Mouse (Mus musculus): ENCODE measurements around the gene Chp1. TPM values are rescaled to one million over a fixed set of nuclear protein-coding genes. Genes with fewer than 3 reads are reported as not detected.
"Not testable (repeated sequence)": the region's sequence is repeated elsewhere in the genome, so short reads cannot be mapped to it uniquely, and the experiment has no call there.

Chp1 gene
- total RNA-seq, 2 experiments from 2014 or later = 183 to 190 TPM

DNA sequence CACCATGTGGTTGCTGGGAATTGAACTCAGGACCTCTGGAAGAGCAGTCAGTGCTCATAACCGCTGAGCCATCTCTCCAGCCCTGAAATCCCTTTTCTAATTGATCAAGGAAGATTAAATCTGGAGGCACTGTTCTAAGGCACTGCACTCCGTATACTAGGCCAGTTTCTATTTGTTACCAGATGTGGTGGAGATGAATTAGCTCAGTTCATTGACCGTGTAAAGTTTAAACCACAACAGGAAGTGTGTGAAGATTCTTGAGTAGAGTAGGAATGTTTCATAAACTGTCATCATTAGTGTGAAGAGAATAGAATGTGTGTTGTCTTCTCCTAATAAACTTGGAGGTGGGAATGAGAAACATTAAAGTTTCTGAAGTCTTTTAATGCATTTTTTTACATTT lies 14.3 kb downstream of the Chp1 start:
- DNase-seq (ENCODE audit: low spot score in 2 of 2) = no peak

DNA sequence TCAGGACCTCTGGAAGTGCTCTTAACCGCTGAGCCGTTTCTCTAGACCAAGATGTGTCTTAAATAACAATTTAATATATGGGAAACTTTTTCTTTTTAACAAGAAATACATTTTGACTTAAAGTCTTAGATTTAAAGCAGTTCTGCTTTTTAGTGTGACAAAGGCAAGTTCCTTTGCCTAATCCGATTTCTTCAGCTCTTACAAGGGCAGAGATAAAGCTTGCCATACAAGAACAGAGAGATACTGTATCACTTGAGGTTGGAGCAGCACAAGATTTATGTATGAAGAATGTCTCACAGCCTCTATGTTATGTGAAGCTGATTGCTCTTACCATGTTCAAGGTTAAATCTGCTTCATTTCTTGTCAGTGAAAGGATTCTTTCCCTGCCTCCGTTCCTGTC lies 17.8 kb downstream of the Chp1 start:
- DNase-seq (ENCODE audit: low spot score in 2 of 2) = no peak

GRCm38 (mm10) chr2:119566182-119566855 lies 18.8 kb downstream of the Chp1 start:
- DNase-seq (ENCODE audit: low spot score in 2 of 2) = no peak

- DNase-seq (ENCODE audit: low spot score in 2 of 2) = no peak
These were observed 25.0 kb downstream of the Chp1 start for GRCm38 (mm10) chr2:119572471-119572870.

GRCm38 (mm10) chr2:119581571-119581970 lies 34.1 kb downstream of the Chp1 start:
- DNase-seq (ENCODE audit: low spot score in 2 of 2) = no peak

DNA sequence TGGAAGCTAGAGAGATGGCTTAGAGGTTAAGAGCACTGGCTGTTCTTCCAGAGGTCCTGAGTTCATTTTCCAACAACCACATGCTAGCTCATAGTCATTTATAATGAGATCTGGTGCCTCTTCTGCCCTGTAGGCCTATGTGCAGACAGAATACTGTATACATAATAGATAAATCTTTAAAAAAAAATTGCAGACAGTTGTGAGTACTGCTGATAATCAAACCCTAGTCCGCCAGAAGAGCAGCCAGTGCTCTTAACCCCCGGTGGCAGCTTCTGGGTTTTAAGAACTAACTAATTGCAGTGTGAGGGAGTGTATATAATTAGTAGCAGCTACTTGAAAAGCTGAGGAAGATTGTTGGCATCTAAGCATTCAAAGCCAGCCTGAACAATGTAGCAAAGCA lies 35.9 kb downstream of the Chp1 start:
- no peak for DNase-seq (ENCODE audit: low spot score in 2 of 2)

GRCm38 (mm10) chr2:119584282-119584681 lies 36.8 kb downstream of the Chp1 start:
- no peak for DNase-seq (ENCODE audit: low spot score in 2 of 2)

GRCm38 (mm10) chr2:119587383-119587782 lies 39.9 kb downstream of the Chp1 start:
- peak in 1 of 2 experiments; percentile 39 for DNase-seq (ENCODE audit: low spot score in 2 of 2)

GRCm38 (mm10) chr2:119591247-119591646 lies 43.8 kb downstream of the Chp1 start:
- no peak for DNase-seq (ENCODE audit: low spot score in 2 of 2)

DNA sequence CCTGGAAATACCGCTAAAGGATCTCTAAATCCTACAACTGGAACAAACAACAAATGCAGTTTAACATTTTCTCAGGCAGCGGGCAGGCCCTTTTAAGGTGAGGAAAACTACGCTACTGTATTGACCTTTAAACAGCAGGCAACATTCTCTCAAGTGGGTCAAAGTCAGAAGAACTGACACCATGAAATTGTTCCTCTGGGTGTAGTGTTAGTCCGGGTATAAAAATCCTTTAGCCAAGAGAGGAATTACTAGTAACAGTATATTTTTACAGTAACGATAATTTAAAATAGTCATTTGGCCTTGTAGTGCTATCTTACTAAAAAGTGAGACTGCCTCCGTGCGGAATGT lies 46.2 kb downstream of the Chp1 start:
- no peak for DNase-seq (ENCODE audit: low spot score in 2 of 2)

DNA sequence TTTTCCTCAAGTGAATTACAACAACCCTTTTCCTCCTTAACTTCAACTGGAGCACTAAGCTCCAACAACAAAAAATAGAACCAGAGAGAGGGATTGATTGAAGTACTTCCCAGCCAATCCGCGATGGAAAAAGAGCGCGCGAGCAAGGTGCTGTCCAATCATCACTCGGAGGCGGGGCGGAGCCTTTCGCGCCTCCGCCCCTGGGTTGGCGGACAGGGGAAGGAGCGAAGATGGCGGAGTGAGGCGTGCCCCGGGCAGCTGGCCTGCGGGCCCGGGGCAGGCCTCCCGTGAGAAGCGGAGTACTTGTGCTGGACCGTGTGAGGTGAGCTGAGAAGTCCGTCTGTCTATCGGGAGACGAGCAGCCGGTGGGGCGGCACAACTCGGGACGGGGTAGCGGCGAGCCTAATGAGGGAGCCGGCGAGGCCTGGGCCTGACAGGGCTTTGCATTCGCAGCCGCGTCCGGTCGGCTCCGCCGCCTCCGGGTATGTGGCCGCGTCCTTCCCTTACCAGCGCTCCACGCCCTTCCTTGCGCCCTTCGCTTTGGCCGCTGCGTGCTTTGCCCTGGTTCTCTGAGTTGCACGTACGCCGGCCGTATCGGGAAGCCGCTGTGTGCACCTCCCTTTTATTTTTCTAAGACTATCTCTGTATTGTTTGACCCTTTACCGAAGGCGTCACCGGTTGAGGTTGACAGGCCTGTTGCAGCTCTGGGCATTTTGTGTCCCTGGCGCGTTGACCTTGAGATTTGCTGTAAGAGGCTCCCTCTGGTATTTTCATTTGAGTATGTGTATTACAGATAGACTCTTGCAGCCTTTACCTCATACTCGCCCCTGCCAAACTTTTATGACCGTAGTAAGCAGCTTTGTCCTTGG lies 46.9 kb downstream of the Chp1 start:
- DNase-seq (ENCODE audit: low spot score in 2 of 2) = peak; percentile 99

DNA sequence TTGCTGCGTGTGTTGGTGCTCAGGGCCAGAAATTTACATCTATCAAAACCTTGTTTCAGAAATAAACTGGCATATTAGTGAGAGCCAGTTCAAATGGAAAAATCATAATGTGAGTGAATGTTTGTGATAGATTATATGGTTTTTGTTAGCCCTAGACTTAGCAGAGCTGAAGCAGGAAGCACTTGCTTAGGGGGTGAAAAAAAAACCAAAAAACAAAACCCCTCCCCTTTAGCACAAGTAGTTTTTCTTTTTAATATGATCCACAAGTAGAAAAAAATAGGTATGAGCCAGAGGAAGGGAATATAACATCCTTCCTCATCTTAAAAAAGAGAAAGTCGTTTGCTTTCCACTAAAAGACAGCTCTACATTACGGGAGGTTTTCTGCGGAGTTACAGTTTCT lies 47.8 kb downstream of the Chp1 start:
- DNase-seq (ENCODE audit: low spot score in 2 of 2) = no peak

DNA sequence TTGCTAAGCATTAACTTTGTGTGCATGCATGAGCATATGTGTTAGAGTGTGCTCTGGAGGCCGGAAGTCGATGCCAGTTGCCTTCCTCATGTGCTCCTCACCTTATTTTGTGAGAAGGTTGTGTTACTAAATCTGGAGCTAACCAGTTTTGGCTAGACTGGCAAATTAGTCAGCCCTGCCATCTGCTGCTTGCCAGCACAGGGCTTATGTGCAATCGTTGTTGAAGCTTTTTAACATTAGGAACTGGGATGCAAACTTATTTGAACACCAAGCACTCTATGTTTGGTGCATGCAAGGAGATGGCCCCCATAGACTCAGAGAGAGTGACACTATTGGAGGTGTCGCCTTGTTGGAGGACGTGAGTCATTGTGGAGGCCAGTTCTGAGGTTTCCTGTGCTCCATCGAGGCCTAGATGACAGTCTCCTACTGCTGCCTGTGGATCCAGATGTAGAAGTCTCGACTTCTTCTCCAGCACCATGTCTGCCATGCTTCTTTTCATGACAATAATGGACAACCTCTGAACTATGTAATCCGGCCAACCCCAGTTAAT lies 49.4 kb downstream of the Chp1 start:
- DNase-seq (ENCODE audit: low spot score in 2 of 2) = peak; percentile 37 to 41

DNA sequence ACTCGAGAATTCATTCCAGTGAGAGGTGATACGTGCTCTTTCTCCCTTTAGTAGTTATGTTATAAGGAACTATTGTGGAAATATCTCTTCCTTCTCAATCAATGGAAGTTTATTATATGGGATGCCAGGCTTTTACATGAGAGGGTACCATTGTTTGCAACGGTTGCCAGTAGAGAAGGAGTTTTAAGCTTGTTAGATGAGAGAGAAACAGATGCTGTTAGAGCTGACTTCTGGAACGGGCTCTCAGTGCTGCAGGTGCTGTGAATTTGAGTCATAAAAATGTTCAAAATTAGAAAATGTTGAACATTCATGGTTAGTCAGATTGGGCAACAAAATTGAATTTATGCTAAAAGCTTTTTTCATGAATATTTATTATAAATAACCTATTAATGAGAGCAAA lies 53.5 kb downstream of the Chp1 start:
- peak in 1 of 2 experiments; percentile 12 for DNase-seq (ENCODE audit: low spot score in 2 of 2)

DNA sequence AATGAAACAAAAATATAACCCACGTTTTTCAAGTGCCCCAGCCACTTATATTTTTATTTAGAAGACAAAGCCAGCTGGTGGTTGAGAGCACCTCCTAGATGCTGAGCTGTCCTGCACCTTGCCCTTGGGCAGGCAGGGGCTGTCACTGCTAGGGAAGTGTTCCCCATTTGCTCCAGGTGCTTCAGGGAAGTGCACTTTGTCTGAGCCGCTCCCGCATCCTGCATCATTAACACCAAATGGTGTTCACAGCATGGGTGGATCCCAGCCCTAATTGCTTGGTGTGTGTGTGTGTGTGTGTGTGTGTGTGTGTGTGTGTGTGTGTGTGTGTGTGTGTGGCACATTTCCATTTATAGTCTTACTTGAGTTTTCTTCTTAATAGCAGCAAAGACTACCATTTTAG lies 54.1 kb downstream of the Chp1 start:
- not testable (repeated sequence) for DNase-seq (ENCODE audit: low spot score in 2 of 2)

DNA sequence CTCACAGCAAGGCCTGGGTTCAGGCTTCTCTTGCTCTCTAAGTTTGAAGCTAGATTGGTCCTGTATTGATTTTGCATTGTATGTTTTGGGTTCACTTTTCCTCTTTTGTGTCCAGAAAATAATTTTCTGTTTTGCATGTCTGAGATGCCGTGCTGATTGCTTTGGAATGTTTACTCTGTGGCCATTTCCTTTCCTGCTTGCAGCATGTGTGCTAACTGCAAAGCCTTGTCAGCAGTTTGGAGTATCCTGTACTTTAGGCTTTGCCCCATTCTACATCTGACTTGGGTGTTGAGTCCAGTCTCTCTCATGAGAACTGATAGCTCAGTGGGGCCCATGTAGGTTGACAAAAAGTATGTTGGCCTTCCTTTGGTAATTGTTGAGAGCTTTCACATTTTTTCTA lies 55.0 kb downstream of the Chp1 start:
- DNase-seq (ENCODE audit: low spot score in 2 of 2) = no peak

- DNase-seq (ENCODE audit: low spot score in 2 of 2) = no peak
These were observed 56.4 kb downstream of the Chp1 start for GRCm38 (mm10) chr2:119603909-119604308.

DNA sequence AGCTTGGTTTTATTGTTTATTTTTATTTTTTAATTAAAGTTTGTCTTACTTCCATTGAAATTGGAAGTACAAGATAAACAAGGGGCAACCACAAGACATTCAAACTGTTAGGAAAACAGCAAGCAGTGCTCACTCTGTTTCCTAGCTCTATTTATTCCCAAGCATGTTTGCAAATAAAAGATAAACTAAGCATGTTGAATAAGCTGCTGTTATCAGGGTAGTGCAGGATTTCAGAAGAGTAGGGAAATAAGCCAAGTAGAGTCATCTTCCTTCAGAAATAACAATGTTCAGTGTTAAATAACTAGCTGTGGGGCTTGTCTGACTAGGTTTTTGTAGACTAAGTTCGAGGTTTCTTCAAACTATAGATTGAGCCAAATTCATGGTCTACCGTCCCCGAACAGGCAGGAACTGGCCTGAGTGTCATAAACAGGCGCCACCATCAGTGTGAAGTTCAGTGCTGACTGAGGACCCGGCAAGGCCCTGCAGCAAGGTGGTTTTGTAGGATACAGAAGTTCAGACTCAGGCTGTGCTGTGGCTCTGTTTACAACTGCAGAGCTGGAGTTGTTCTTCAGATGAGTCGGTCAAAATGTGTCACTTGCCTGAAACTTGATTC lies 58.0 kb downstream of the Chp1 start:
- DNase-seq (ENCODE audit: low spot score in 2 of 2) = no peak

DNA sequence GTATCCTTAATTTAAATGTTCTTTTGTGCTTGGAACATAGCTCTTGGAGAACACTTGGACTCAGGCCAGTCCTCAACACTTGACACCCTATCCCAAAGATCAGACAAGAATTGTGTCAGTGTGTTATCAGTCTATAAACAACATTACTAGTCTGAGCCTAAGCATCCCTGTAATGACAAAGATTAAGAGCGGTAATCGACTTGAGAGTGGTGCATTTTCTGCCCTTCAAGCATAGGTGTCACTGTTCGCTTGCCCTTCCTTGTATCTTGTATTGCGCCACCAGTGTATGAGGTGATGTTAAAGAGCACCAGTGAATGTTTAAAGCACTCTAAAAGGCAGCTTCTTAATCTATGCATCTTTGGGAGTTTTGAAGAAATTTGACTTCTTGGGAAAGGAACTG lies 59.5 kb downstream of the Chp1 start:
- no peak for DNase-seq (ENCODE audit: low spot score in 2 of 2)

DNA sequence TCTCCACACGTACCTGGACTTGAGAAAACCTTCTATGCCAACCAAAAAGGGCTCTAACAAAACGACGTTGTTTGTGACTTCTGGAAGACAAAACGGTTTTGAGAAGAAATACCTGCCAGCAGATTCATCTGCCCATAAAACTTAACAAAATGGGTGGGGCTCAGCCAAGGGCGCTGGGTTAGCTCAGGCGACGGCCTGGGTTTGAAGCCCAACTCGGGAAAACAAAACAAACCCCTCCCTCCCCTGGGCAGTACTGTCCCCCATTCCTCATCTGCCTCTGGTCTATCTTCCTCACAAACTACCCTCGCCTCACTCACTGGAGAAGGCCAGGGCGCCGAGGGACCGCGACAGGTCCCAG lies 70.3 kb downstream of the Chp1 start:
- no peak for DNase-seq (ENCODE audit: low spot score in 2 of 2)

- peak; percentile 87 to 90 for DNase-seq (ENCODE audit: low spot score in 2 of 2)
These were observed 70.9 kb downstream of the Chp1 start, which contains the start of the genes Nusap1 and Oip5 for GRCm38 (mm10) chr2:119618199-119618982. Gene Nusap1 (plus strand): TSS chr2:119618298. Gene Oip5 (minus strand): TSS chr2:119618469.
